Mouse (Mus musculus): ENCODE results near the gene Drc1.

GRCm38 (mm10) chr5:30356647-30357046 is 75.5 kb downstream of the Drc1 start:
- TF ChIP-seq CTCF (IDR thresholded peaks at IDR 0.05; ENCODE audit: low read depth) = no peak
- TF ChIP-seq EP300 (IDR thresholded peaks at IDR 0.05; ENCODE audit: low read depth) = no peak
